In the genomic region with DNA sequence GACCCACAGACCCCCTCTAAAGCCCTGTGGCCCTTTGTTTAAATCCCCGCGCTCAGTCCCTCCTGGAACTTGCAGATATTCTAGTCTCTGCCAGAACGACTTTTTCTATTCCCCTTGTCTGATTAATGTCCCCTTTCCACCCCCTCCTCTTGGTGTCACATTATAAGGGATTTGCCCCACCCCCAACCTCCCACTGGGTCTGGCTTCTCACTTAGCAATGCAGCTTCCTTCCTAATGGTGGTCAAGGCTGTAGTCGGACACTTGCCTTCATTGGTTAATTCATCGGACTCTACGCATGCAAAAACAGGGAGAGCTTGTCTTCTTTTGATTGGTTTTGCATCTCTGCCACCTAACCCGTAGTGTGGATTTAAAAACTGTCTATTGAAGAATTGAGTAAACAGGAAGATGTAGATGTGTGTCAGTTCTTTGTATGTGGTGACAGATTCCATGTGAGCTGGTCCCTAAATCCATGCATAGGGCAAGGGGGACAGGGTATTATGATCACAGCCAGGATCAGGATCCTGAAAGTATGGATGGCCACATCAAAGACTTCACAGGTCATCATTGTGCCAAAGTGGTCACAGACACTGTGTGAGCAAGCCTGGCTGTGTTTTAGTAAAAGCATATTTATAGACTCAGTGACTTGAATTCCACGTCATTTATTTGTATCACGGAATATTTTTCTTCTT, we compare ENCODE assay signal across 25 mouse cellular contexts.
DNase-seq lines count a peak whose midpoint lies in the region; ATAC-seq and TF ChIP-seq lines count a peak whose summit lies in the region.
"Had no signal": no experiment of that assay in that cellular context is flagged by ENCODE, and none has a peak within 500 bp of the region (broad histone marks: within the 10 kb centered on the region; RNA-seq: fewer than 3 reads in every experiment).

No protein-coding gene starts in this region.

- no peaks in the 10 kb centered on the region for H3K36me3 ChIP-seq in lung, embryonic 14.5 days (ENCODE audit: insufficient read depth)
- H3K36me3 ChIP-seq in thymus, adult 2 months (ENCODE audit: control insufficient read depth, insufficient read depth, low read length) = no peaks in the 10 kb centered on the region
- H3K36me3 ChIP-seq in intestine, postnatal 0 days (ENCODE audit: control insufficient read depth, insufficient read depth) = no peaks in the 10 kb centered on the region
- H3K36me3 ChIP-seq: embryonic facial prominence, embryonic 13.5 days; forebrain, embryonic 12.5 days; heart, embryonic 15.5 days; hindbrain, embryonic 13.5 days; limb, embryonic 13.5 days; liver, embryonic 12.5 days; midbrain, embryonic 15.5 days had no signal

- TF ChIP-seq POLR2A in thymus, adult 2 months (IDR thresholded peaks at IDR 0.05; ENCODE audit: control insufficient read depth, extremely low read depth, insufficient read depth, low read length, poor library complexity) = no peak

- no peak for TF ChIP-seq CTCF in lung, embryonic 14.5 days (IDR thresholded peaks at IDR 0.05; ENCODE audit: low read depth)
- TF ChIP-seq CTCF in thymus, adult 2 months (IDR thresholded peaks at IDR 0.05; ENCODE audit: borderline replicate concordance, control insufficient read depth, extremely low read depth, insufficient read depth, low read length, poor library complexity) = no peak
- TF ChIP-seq CTCF in intestine, postnatal 0 days (IDR thresholded peaks at IDR 0.05; ENCODE audit: low read depth) = no peak

- no peaks in the 10 kb centered on the region; the same call in 1 of the 2 replicates for H3K4me1 ChIP-seq in lung, embryonic 14.5 days (ENCODE audit: insufficient read depth)
- H3K4me1 ChIP-seq in thymus, adult 2 months (replicated peaks; ENCODE audit: control insufficient read depth, insufficient read depth, low read length) = peaks cover 21% of the 10 kb centered on the region
- no peaks in the 10 kb centered on the region for H3K4me1 ChIP-seq in intestine, postnatal 0 days (replicated peaks; ENCODE audit: control insufficient read depth, insufficient read depth, low read length)
- H3K4me1 ChIP-seq: embryonic facial prominence, embryonic 13.5 days; forebrain, embryonic 12.5 days; hindbrain, embryonic 13.5 days; midbrain, embryonic 15.5 days had no signal

- peak; percentile 44 for DNase-seq in lung, embryonic 14.5 days
- DNase-seq in lung, adult 18-20 months = no peak
- no peak for DNase-seq in thymus, adult 2 months
- DNase-seq in thymus, adult 18-20 months = no peak
- peak; percentile 19 for DNase-seq in embryo, embryonic 11 days
- no peak for DNase-seq in testis, postnatal 14 days (ENCODE audit: low spot score)
- DNase-seq: adrenal gland, postnatal 36 days; cerebellum, adult 11 months; cerebellum, adult 9-11 months; gastrocnemius, postnatal 36 days; heart, postnatal 36 days; kidney, adult 8-10 months; layer of hippocampus, adult 9-11 months; lung, adult 2 months; right cerebral cortex, adult 18-20 months; right cerebral cortex, postnatal 4 days had no signal

- no peak overlapping the region for H3K27ac ChIP-seq in lung, embryonic 14.5 days (ENCODE audit: low read depth)
- H3K27ac ChIP-seq in thymus, adult 2 months (ENCODE audit: control insufficient read depth, insufficient read depth, low read length) = peak overlapping the region; percentile 51; the same call in 1 of the 2 replicates
- no peak overlapping the region for H3K27ac ChIP-seq in intestine, postnatal 0 days (ENCODE audit: low read depth, low read length)
- H3K27ac ChIP-seq: embryonic facial prominence, embryonic 13.5 days; forebrain, embryonic 12.5 days; heart, embryonic 15.5 days; hindbrain, embryonic 13.5 days; limb, embryonic 13.5 days; liver, embryonic 12.5 days; midbrain, embryonic 15.5 days had no signal

- H3K9ac ChIP-seq in lung, embryonic 14.5 days = no peak overlapping the region
- H3K9ac ChIP-seq in intestine, postnatal 0 days (ENCODE audit: low read depth, low read length) = no peak overlapping the region
- H3K9ac ChIP-seq: embryonic facial prominence, embryonic 13.5 days; forebrain, embryonic 12.5 days; heart, embryonic 15.5 days; hindbrain, embryonic 13.5 days; limb, embryonic 13.5 days; liver, embryonic 12.5 days; midbrain, embryonic 15.5 days had no signal

- 42% methylated on average over 9 of the region's 9 CpGs for WGBS in lung, embryonic 14.5 days
- 82% methylated on average over 9 of the region's 9 CpGs for WGBS in thymus, adult 2 months
- 77% methylated on average over 9 of the region's 9 CpGs for whole genome bisulfite sequencing in intestine, postnatal 0 days

- H3K9me3 ChIP-seq in lung, embryonic 14.5 days (ENCODE audit: low read depth, low read length) = no peaks in the 10 kb centered on the region
- no peaks in the 10 kb centered on the region for H3K9me3 ChIP-seq in intestine, postnatal 0 days (ENCODE audit: control insufficient read depth)
- H3K9me3 ChIP-seq: embryonic facial prominence, embryonic 13.5 days; forebrain, embryonic 12.5 days; heart, embryonic 15.5 days; hindbrain, embryonic 13.5 days; limb, embryonic 13.5 days; liver, embryonic 12.5 days; midbrain, embryonic 15.5 days had no signal

- no peaks in the 10 kb centered on the region for H3K27me3 ChIP-seq in lung, embryonic 14.5 days (ENCODE audit: insufficient read depth, low read length)
- no peaks in the 10 kb centered on the region for H3K27me3 ChIP-seq in thymus, adult 2 months (ENCODE audit: control insufficient read depth, insufficient read depth, low read length)
- no peaks in the 10 kb centered on the region for H3K27me3 ChIP-seq in intestine, postnatal 0 days (replicated peaks; ENCODE audit: control insufficient read depth, insufficient read depth, low read length)
- H3K27me3 ChIP-seq: embryonic facial prominence, embryonic 13.5 days; forebrain, embryonic 12.5 days; heart, embryonic 15.5 days; hindbrain, embryonic 13.5 days; limb, embryonic 13.5 days; liver, embryonic 12.5 days; midbrain, embryonic 15.5 days had no signal

- H3K4me3 ChIP-seq in lung, embryonic 14.5 days (ENCODE audit: low read depth, low read length) = no peak overlapping the region
- H3K4me3 ChIP-seq in thymus, adult 2 months (ENCODE audit: control insufficient read depth, insufficient read depth, low read length) = no peak overlapping the region
- no peak overlapping the region for H3K4me3 ChIP-seq in intestine, postnatal 0 days (ENCODE audit: low read depth, low read length)
- H3K4me3 ChIP-seq: embryonic facial prominence, embryonic 13.5 days; erythroblast, embryonic 14.5 days; forebrain, embryonic 12.5 days; heart, embryonic 15.5 days; hindbrain, embryonic 13.5 days; limb, embryonic 13.5 days; liver, embryonic 12.5 days; midbrain, embryonic 15.5 days had no signal

- ATAC-seq in lung, embryonic 14.5 days (ENCODE audit: insufficient read depth) = peak; percentile 64; the same call in 1 of the 2 replicates
- ATAC-seq in intestine, postnatal 0 days = no peak
- ATAC-seq: midbrain, embryonic 15.5 days had no signal

- H3K4me2 ChIP-seq in lung, embryonic 14.5 days = no peak overlapping the region
- H3K4me2 ChIP-seq in intestine, postnatal 0 days (replicated peaks; ENCODE audit: low read depth) = no peak overlapping the region
- H3K4me2 ChIP-seq: embryonic facial prominence, embryonic 13.5 days; forebrain, embryonic 12.5 days; heart, embryonic 15.5 days; hindbrain, embryonic 13.5 days; limb, embryonic 13.5 days; liver, embryonic 12.5 days; midbrain, embryonic 15.5 days had no signal

Comparison
In these comparisons a context has a peak if more than half of its experiments do, and no peak if none do; other contexts are left out.
1. DNase-seq: peak in lung, embryonic 14.5 days (single experiment) and embryo, embryonic 11 days (single experiment); none in lung, adult 18-20 months (0 of 2), thymus, adult 2 months (single experiment), thymus, adult 18-20 months (0 of 2) and testis, postnatal 14 days (single experiment).